Mouse (Mus musculus): ENCODE results near the gene Psmd1. TPM values are rescaled to one million over a fixed set of nuclear protein-coding genes. Genes with fewer than 3 reads are reported as not detected.

Psmd1 gene
- polyA plus RNA-seq, 1 experiment from 2014 or later: 181 TPM

- WGBS: 96% methylated on average over 1 of the region's 1 CpGs
- no peaks in the 10 kb centered on the region for H3K27me3 ChIP-seq
- H3K9ac ChIP-seq: no peak overlapping the region
- H3K9me3 ChIP-seq: no peaks in the 10 kb centered on the region
- ATAC-seq (ENCODE audit: low FRiP score, low read depth): no peak
- no peaks in the 10 kb centered on the region for H3K4me1 ChIP-seq (replicated peaks)
- no peaks in the 10 kb centered on the region for H3K36me3 ChIP-seq
- no peak overlapping the region for H3K4me2 ChIP-seq
- H3K27ac ChIP-seq (replicated peaks): no peak overlapping the region
- no peak overlapping the region for H3K4me3 ChIP-seq
Measured at GRCm38 (mm10) chr1:86105054-86105453, 40.9 kb downstream of the Psmd1 start.

- H3K27ac ChIP-seq (replicated peaks): no peak within 1 kb of the TSS
- H3K36me3 ChIP-seq: peaks cover 3% of the 10 kb centered on the region; the same call in 1 of the 2 replicates
- no peaks in the 10 kb centered on the region for H3K27me3 ChIP-seq
- no peak within 1 kb of the TSS for H3K9ac ChIP-seq
- no peak within 1 kb of the TSS for H3K4me2 ChIP-seq
- WGBS: 59% methylated on average over 6 of the region's 6 CpGs
- H3K4me1 ChIP-seq (replicated peaks): no peaks in the 10 kb centered on the region
- ATAC-seq (ENCODE audit: low FRiP score, low read depth): no peak
- H3K9me3 ChIP-seq: no peaks in the 10 kb centered on the region
- no peak within 1 kb of the TSS for H3K4me3 ChIP-seq
Measured at GRCm38 (mm10) chr1:86111779-86112178, 47.6 kb downstream of the Psmd1 start, which contains the start of gene Htr2b. Htr2b (minus strand) TSS chr1:86111970.

GRCm38 (mm10) chr1:86114141-86114540, 50.0 kb downstream of the Psmd1 start:
- 88% methylated on average over 3 of the region's 3 CpGs for WGBS
- Histone ChIP-seq H3K27ac (replicated peaks) (no peak overlapping the region), H3K36me3 (peaks cover 19% of the 10 kb centered on the region), H3K9me3 (no peaks in the 10 kb centered on the region), H3K27me3 (no peaks in the 10 kb centered on the region), H3K4me2 (no peak overlapping the region), H3K4me1 (replicated peaks) (no peaks in the 10 kb centered on the region), H3K9ac (no peak overlapping the region), H3K4me3 (no peak overlapping the region)
- no peak for ATAC-seq (ENCODE audit: low FRiP score, low read depth)

- no peak overlapping the region for H3K4me2 ChIP-seq
- H3K4me1 ChIP-seq (replicated peaks): no peaks in the 10 kb centered on the region
- no peak overlapping the region for H3K27ac ChIP-seq (replicated peaks)
- no peaks in the 10 kb centered on the region for H3K27me3 ChIP-seq
- peaks cover 30% of the 10 kb centered on the region for H3K36me3 ChIP-seq
- WGBS: 94% methylated on average over 4 of the region's 4 CpGs
- H3K9ac ChIP-seq: no peak overlapping the region
- H3K4me3 ChIP-seq: no peak overlapping the region
- H3K9me3 ChIP-seq: no peaks in the 10 kb centered on the region
- ATAC-seq (ENCODE audit: low FRiP score, low read depth): no peak
Measured at GRCm38 (mm10) chr1:86119549-86119948, 55.4 kb downstream of the Psmd1 start.

GRCm38 (mm10) chr1:86126036-86126435, 61.8 kb downstream of the Psmd1 start:
- no peak overlapping the region for H3K4me2 ChIP-seq
- H3K27ac ChIP-seq (replicated peaks): no peak overlapping the region
- no peak overlapping the region for H3K4me3 ChIP-seq
- peaks cover 56% of the 10 kb centered on the region for H3K36me3 ChIP-seq
- H3K9me3 ChIP-seq: no peaks in the 10 kb centered on the region
- no peak overlapping the region for H3K9ac ChIP-seq
- WGBS: 88% methylated on average over 2 of the region's 2 CpGs
- no peaks in the 10 kb centered on the region for H3K27me3 ChIP-seq
- ATAC-seq (ENCODE audit: low FRiP score, low read depth): no peak
- H3K4me1 ChIP-seq (replicated peaks): no peaks in the 10 kb centered on the region

- H3K36me3 ChIP-seq: peaks cover 71% of the 10 kb centered on the region
- no peaks in the 10 kb centered on the region for H3K9me3 ChIP-seq
- no peaks in the 10 kb centered on the region for H3K27me3 ChIP-seq
- H3K27ac ChIP-seq (replicated peaks): no peak within 1 kb of the TSS
- H3K4me1 ChIP-seq (replicated peaks): no peaks in the 10 kb centered on the region
- no peak within 1 kb of the TSS for H3K9ac ChIP-seq
- H3K4me2 ChIP-seq: no peak within 1 kb of the TSS
- WGBS: 100% methylated on average over 4 of the region's 4 CpGs
- no peak within 1 kb of the TSS for H3K4me3 ChIP-seq
- no peak for ATAC-seq (ENCODE audit: low FRiP score, low read depth)
Measured at GRCm38 (mm10) chr1:86133337-86133736, 69.2 kb downstream of the Psmd1 start, which contains the start of gene Gm21972. Gm21972 (plus strand) TSS chr1:86133637.

GRCm38 (mm10) chr1:86135315-86135714, 71.1 kb downstream of the Psmd1 start:
- H3K4me1 ChIP-seq (replicated peaks): no peaks in the 10 kb centered on the region
- H3K27me3 ChIP-seq: no peaks in the 10 kb centered on the region
- H3K36me3 ChIP-seq: peaks cover 68% of the 10 kb centered on the region
- H3K9me3 ChIP-seq: no peaks in the 10 kb centered on the region
- WGBS: 79% methylated on average over 6 of the region's 6 CpGs
- no peak overlapping the region for H3K4me2 ChIP-seq
- H3K27ac ChIP-seq (replicated peaks): no peak overlapping the region
- no peak for ATAC-seq (ENCODE audit: low FRiP score, low read depth)
- no peak overlapping the region for H3K4me3 ChIP-seq
- H3K9ac ChIP-seq: no peak overlapping the region

- Histone ChIP-seq H3K9me3 (no peaks in the 10 kb centered on the region), H3K4me2 (no peak overlapping the region), H3K4me3 (no peak overlapping the region), H3K9ac (no peak overlapping the region), H3K27ac (replicated peaks) (no peak overlapping the region), H3K36me3 (peaks cover 40% of the 10 kb centered on the region), H3K4me1 (replicated peaks) (no peaks in the 10 kb centered on the region), H3K27me3 (no peaks in the 10 kb centered on the region)
- ATAC-seq (ENCODE audit: low FRiP score, low read depth): no peak
- WGBS: 90% methylated on average over 3 of the region's 3 CpGs
Measured at GRCm38 (mm10) chr1:86141081-86141480, 76.9 kb downstream of the Psmd1 start.

GRCm38 (mm10) chr1:86143165-86143564, 79.0 kb downstream of the Psmd1 start:
- no peak overlapping the region for H3K9ac ChIP-seq
- WGBS: 87% methylated on average over 4 of the region's 4 CpGs
- no peak for ATAC-seq (ENCODE audit: low FRiP score, low read depth)

GRCm38 (mm10) chr1:86144001-86144944, 80.1 kb downstream of the Psmd1 start:
- Histone ChIP-seq H3K4me2 (no peak overlapping the region), H3K27ac (replicated peaks) (no peak overlapping the region), H3K9ac (no peak overlapping the region), H3K4me1 (replicated peaks) (no peaks in the 10 kb centered on the region), H3K27me3 (no peaks in the 10 kb centered on the region), H3K36me3 (peaks cover 19% of the 10 kb centered on the region), H3K4me3 (no peak overlapping the region), H3K9me3 (no peaks in the 10 kb centered on the region)
- WGBS: 82% methylated on average over 21 of the region's 21 CpGs
- ATAC-seq (ENCODE audit: low FRiP score, low read depth): no peak

More at GRCm38 (mm10) chr1:86143165-86143564, 79.0 kb downstream of the Psmd1 start:
- no peaks in the 10 kb centered on the region for H3K9me3 ChIP-seq
- H3K27ac ChIP-seq (replicated peaks): no peak overlapping the region
- H3K4me2 ChIP-seq: no peak overlapping the region
- H3K4me1 ChIP-seq (replicated peaks): no peaks in the 10 kb centered on the region
- H3K36me3 ChIP-seq: peaks cover 26% of the 10 kb centered on the region
- no peaks in the 10 kb centered on the region for H3K27me3 ChIP-seq
- no peak overlapping the region for H3K4me3 ChIP-seq

- no peak overlapping the region for H3K9ac ChIP-seq
- 94% methylated on average over 5 of the region's 5 CpGs for WGBS
Measured at GRCm38 (mm10) chr1:86146293-86146692, 82.1 kb downstream of the Psmd1 start.

GRCm38 (mm10) chr1:86147557-86147956, 83.4 kb downstream of the Psmd1 start:
- ATAC-seq (ENCODE audit: low FRiP score, low read depth): no peak
- no peak overlapping the region for H3K4me2 ChIP-seq
- H3K4me3 ChIP-seq: no peak overlapping the region
- no peak overlapping the region for H3K9ac ChIP-seq
- no peaks in the 10 kb centered on the region for H3K27me3 ChIP-seq
- 87% methylated on average over 5 of the region's 5 CpGs for WGBS
- peaks cover 3% of the 10 kb centered on the region; the same call in 1 of the 2 replicates for H3K36me3 ChIP-seq
- no peaks in the 10 kb centered on the region for H3K4me1 ChIP-seq (replicated peaks)
- no peak overlapping the region for H3K27ac ChIP-seq (replicated peaks)
- H3K9me3 ChIP-seq: no peaks in the 10 kb centered on the region

More at GRCm38 (mm10) chr1:86146293-86146692, 82.1 kb downstream of the Psmd1 start:
- no peak for ATAC-seq (ENCODE audit: low FRiP score, low read depth)
- peaks cover 4% of the 10 kb centered on the region for H3K36me3 ChIP-seq
- H3K27me3 ChIP-seq: no peaks in the 10 kb centered on the region
- H3K9me3 ChIP-seq: no peaks in the 10 kb centered on the region
- H3K4me1 ChIP-seq (replicated peaks): no peaks in the 10 kb centered on the region
- no peak overlapping the region for H3K4me3 ChIP-seq
- no peak overlapping the region for H3K27ac ChIP-seq (replicated peaks)
- H3K4me2 ChIP-seq: no peak overlapping the region
